Mouse (Mus musculus) left cerebral cortex, postnatal 25 days (tissue): ENCODE measurements at regions not wholly inside any gene's neighbourhood (a gene's known extent, or its start where the extent isn't known, plus 50 kb on each side); places are given as distances from the start of the nearest gene placed in this dataset.
A peak's percentile ranks its signal among the peaks of the same experiment; 100 is the strongest.
"Not testable (repeated sequence)": the region's sequence is repeated elsewhere in the genome, so short reads cannot be mapped to it uniquely, and the experiment has no call there.

Experiments used
- DNase-seq, 2 experiments: peaks; one replicate each; pipeline ENCODE4 v3.0.0; 2022; ENCODE audit warnings: low spot score in 2 of 2, mixed read lengths in 1 of 2
- intact Hi-C: fragments of 180-260 bp; cut with DNase I; formaldehyde crosslinking; loops from one replicate; pipeline ENCODE4 v1.15.1; 2025

- intact Hi-C loops: no loop called here
- no peak for DNase-seq
Measured at GRCm38 (mm10) chr13:115911524-115912459, 397.7 kb downstream of the Isl1 start.

GRCm38 (mm10) chr13:115910866-115911449, 398.5 kb downstream of the Isl1 start:
- DNase-seq: no peak
- intact Hi-C loops: no loop called here

- DNase-seq: no peak
- intact Hi-C loops: no loop called here
Measured at GRCm38 (mm10) chr13:115880616-115881015, 428.9 kb downstream of the Isl1 start.

- intact Hi-C loops: no loop called here
- no peak for DNase-seq
Measured at GRCm38 (mm10) chr13:115860480-115860879, 449.0 kb downstream of the Isl1 start.

- no peak for DNase-seq
- intact Hi-C loops: no loop called here
Measured at GRCm38 (mm10) chr13:115856632-115857031, 452.9 kb downstream of the Isl1 start.

- peak; percentile 3 for DNase-seq
- intact Hi-C loops: no loop called here
Measured at GRCm38 (mm10) chr13:115852689-115853356, 456.7 kb downstream of the Isl1 start.

- no peak for DNase-seq
- intact Hi-C loops: no loop called here
Measured at GRCm38 (mm10) chr13:115843121-115843520, 466.4 kb downstream of the Isl1 start.

GRCm38 (mm10) chr13:115836203-115836768, 473.2 kb downstream of the Isl1 start:
- intact Hi-C loops: no loop called here
- DNase-seq: no peak

- intact Hi-C loops: no loop called here
- no peak for DNase-seq
Measured at GRCm38 (mm10) chr13:115825191-115825590, 484.3 kb downstream of the Isl1 start.

- DNase-seq: no peak
- intact Hi-C loops: no loop called here
Measured at GRCm38 (mm10) chr13:115822527-115822926, 487.0 kb downstream of the Isl1 start.

- DNase-seq: no peak
- intact Hi-C loops: no loop called here
Measured at GRCm38 (mm10) chr13:115814211-115814610, 495.3 kb downstream of the Isl1 start.

GRCm38 (mm10) chr13:115799294-115799693, 510.2 kb downstream of the Isl1 start:
- intact Hi-C loops: no loop called here
- no peak for DNase-seq

- intact Hi-C loops: no loop called here
- no peak for DNase-seq
Measured at GRCm38 (mm10) chr13:115751271-115751670, 558.2 kb downstream of the Isl1 start.

- DNase-seq, intact Hi-C loops: not testable (repeated sequence)
Measured at GRCm38 (mm10) chr13:115742080-115742479, 567.4 kb downstream of the Isl1 start.

GRCm38 (mm10) chr13:115727986-115728385, 581.5 kb downstream of the Isl1 start:
- intact Hi-C loops: loop anchor here (2.0 kb wide), 1 partner anchor 985 kb away; no protein-coding TSS in a partner anchor
- DNase-seq: no peak

GRCm38 (mm10) chr13:115725356-115725952, 584.0 kb downstream of the Isl1 start:
- intact Hi-C loops: no loop called here
- DNase-seq: peak in 1 of 2 experiments; percentile 1

- intact Hi-C loops: no loop called here
- no peak for DNase-seq
Measured at GRCm38 (mm10) chr13:115719276-115719675, 590.2 kb downstream of the Isl1 start.

- intact Hi-C loops: no loop called here
- no peak for DNase-seq
Measured at GRCm38 (mm10) chr13:115718859-115719258, 590.6 kb downstream of the Isl1 start.

- intact Hi-C loops: no loop called here
Measured at GRCm38 (mm10) chr13:115696197-115696596, 594.4 kb upstream of the Itga1 start.

GRCm38 (mm10) chr13:115687426-115687825, 585.7 kb upstream of the Itga1 start:
- peak in 1 of 2 experiments; percentile 1 for DNase-seq

More at GRCm38 (mm10) chr13:115696197-115696596, 594.4 kb upstream of the Itga1 start:
- no peak for DNase-seq

More at GRCm38 (mm10) chr13:115687426-115687825, 585.7 kb upstream of the Itga1 start:
- intact Hi-C loops: no loop called here
